Mouse (Mus musculus): ENCODE results near the gene Zhx3. TPM values are rescaled to one million over a fixed set of nuclear protein-coding genes. Genes with fewer than 3 reads are reported as not detected.

Gene Zhx3
- total RNA-seq, 1 experiment from 2014 or later = 1.6 TPM

DNA sequence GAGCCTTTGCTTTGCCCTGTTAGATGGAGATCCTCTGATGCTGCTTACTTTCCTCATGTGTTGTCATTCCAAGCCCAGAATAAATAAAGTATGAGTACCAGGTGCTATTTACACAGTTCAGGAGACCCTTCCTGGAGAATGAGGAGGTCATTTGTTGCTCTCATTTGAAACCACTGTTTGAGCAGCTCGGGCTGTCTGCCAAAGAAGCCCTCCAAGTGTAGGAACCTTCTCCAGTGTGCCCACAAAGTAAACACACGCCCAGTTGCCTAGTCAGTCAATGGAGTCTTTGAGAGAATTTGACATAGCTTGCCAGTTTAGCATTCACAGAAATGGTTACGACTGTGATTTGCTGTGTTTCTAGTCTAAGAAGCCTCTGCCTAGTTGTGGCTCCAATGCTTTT lies 154.0 kb downstream of the Zhx3 start:
- ATAC-seq (replicated peaks; ENCODE audit: insufficient number of reproducible peaks, low FRiP score, low TSS enrichment, poor library complexity, severe bottlenecking) = no peak

DNA sequence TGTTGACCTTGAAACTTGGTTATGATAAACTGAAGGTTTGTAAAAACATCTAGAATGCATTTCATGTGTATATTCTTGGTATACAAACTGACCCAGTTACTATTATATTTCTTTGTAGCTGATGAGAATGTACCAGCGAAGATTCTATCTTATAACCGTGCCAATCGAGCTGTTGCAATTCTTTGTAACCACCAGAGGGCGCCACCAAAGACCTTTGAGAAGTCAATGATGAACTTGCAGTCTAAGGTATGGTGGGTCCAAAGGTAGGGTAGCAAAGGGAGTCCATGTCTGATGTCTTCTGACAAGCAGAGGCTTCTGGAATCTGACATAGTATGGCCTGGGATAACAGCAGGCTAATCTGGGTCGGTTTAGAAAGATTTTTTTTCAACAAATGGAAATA lies 155.5 kb downstream of the Zhx3 start:
- ATAC-seq (replicated peaks; ENCODE audit: insufficient number of reproducible peaks, low FRiP score, low TSS enrichment, poor library complexity, severe bottlenecking) = no peak

DNA sequence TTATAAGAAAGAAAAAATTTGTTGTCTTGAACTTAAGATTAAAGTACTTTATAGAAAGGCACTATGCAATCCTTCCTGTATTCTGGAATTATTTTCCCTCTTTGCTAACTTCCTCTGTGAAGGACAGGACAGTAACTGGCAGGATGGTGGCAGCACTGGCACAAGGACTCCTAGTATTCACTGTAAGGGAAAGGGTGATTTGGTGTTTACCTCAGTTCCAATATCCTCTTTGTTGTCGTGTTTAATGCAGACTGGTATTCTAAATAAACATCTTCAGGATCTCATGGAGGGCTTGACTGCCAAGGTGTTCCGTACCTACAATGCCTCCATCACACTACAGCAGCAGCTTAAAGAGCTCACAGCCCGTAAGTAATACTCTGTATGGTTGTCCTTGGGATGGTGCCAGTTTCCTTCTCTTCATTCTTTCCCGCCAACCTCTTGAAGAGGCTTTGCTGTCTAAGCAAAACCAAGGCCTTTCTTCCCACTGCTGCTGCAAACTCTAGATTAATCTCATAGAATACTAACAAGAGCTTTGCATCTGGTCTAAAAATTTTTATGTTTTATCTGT lies 157.3 kb downstream of the Zhx3 start:
- ATAC-seq (replicated peaks; ENCODE audit: insufficient number of reproducible peaks, low FRiP score, low TSS enrichment, poor library complexity, severe bottlenecking) = no peak

DNA sequence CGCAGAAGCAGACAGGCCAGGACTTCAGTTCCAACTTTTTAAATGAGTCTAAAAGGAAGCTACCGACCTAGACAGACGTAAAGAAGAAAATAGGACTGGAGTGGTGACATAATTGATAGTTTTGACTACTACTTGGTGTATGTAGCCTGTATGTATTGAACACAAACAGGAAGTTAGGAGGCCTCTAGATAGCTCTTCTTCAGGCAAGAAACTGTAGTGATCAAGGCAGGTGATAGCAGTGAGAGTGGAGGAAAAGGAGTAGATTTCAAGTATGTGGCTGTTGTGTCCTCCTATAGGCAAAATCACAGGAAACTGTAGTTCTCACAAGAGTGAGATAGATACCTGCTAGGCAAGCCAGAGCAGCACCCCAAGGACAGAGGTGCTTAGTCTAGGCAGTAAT lies 165.1 kb downstream of the Zhx3 start:
- no peak for ATAC-seq (replicated peaks; ENCODE audit: insufficient number of reproducible peaks, low FRiP score, low TSS enrichment, poor library complexity, severe bottlenecking)

DNA sequence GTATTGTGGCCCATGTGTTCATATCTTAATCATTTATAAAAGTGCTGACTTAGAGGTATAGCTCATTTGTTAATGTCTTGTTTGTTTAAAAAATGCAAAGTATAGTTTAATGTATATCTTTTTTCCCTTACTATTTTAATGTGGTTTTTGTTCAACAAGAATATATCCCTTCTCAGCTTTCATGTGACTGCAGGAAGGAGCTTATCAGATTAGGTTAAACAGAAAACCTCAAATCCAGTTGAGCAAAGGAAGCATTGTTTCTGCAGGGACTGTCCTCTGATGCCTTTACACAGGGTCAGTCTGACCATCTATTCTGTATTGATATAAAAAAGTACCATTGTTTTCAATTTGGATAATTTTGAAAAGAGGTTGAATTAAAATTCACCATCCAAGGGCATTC lies 170.0 kb downstream of the Zhx3 start:
- ATAC-seq (replicated peaks; ENCODE audit: insufficient number of reproducible peaks, low FRiP score, low TSS enrichment, poor library complexity, severe bottlenecking) = no peak

DNA sequence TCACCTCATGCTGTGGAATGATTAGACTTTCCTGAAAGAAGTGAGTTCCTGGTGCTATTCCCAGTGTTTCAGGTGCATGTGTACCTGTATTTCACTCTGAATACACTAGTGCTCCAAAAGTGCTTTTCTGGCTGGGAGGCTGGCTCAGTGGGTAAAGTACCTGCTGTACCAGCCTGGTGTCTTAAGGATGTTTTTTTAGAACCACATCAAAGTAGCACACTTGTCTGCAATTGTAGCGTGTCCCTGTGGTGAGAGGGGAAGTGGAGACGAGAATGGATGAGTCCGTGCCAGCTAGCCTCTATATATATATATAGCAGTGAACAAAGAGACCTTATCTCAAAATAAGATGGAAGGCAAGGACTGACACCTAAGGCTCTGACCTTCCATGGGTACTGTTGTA lies 171.2 kb downstream of the Zhx3 start:
- no peak for ATAC-seq (replicated peaks; ENCODE audit: insufficient number of reproducible peaks, low FRiP score, low TSS enrichment, poor library complexity, severe bottlenecking)

DNA sequence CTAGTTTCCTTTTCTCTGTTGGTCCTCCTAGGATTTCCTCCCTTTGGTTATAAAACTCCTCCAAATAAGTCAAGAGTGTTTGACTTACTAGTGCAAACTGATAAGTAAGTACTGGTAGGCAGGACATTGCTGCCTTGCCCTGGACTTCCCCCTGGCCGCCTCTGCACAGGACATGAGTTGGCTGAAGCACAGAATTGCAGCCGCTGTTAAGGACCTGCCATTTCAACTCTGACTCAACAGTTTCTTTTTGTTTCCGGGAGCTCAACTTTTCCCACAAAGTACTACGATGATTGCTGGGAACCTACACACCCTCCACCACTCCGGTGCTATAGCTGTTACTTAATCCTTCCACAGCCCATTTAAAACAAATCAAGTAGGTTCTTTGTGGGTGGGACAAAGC lies 172.5 kb downstream of the Zhx3 start:
- ATAC-seq (replicated peaks; ENCODE audit: insufficient number of reproducible peaks, low FRiP score, low TSS enrichment, poor library complexity, severe bottlenecking) = no peak

Other genes with a start within 250 kb of the Zhx3 start
- gene Top1, start 227.1 kb downstream of the Zhx3 start, total RNA-seq (2017) = 127 to 181 TPM (median 138 TPM) in 3 replicates
- 7.9 to 14.9 TPM (median 14.5 TPM) in 3 replicates for gene Plcg1, start 141.7 kb downstream of the Zhx3 start, total RNA-seq (2017)
- not detected in 3 replicates for gene Lpin3, start 7.7 kb upstream of the Zhx3 start, total RNA-seq (2017)
- gene Emilin3, start 39.3 kb upstream of the Zhx3 start, total RNA-seq (2017) = not detected in 3 replicates
- 30.0 to 80.8 TPM (median 51.0 TPM) in 3 replicates for gene Chd6, start 236.1 kb upstream of the Zhx3 start, total RNA-seq (2017)

All from monocyte, adult 5-6 weeks (primary cell).